Mouse (Mus musculus) neural tube, embryonic 12.5 days (tissue): ENCODE results near the gene Trpm1. TPM values are rescaled to one million over a fixed set of nuclear protein-coding genes. Genes with fewer than 3 reads are reported as not detected.
A peak's percentile ranks its signal among the peaks of the same experiment; 100 is the strongest.
"Not testable (repeated sequence)": the region's sequence is repeated elsewhere in the genome, so short reads cannot be mapped to it uniquely, and the experiment has no call there.

Experiments
- ATAC-seq: fragments of 200-750 bp; cut with Nextera tagmentation; 2 replicates; pipeline ENCODE4 v1.8.0; 2017; ENCODE audit warnings: low read depth, mild to moderate bottlenecking, moderate TSS enrichment, moderate library complexity; ENCODE audit not compliant: low FRiP score
- H3K27ac ChIP-seq: fragments of 300-500 bp; sonication (generic); 2 replicates; pipeline ENCODE4 v1.5.1; 2016
- H3K27me3 ChIP-seq: fragments of 300-500 bp; sonication (generic); replicated peaks from 2 replicates; pipeline ENCODE4 v1.6.1; 2016; ENCODE audit warnings: mild to moderate bottlenecking
- H3K36me3 ChIP-seq: fragments of 300-500 bp; sonication (generic); 2 replicates; pipeline ENCODE4 v1.6.1; 2016; ENCODE audit warnings: mild to moderate bottlenecking
- H3K4me1 ChIP-seq: fragments of 300-500 bp; sonication (generic); 2 replicates; pipeline ENCODE4 v1.6.1; 2016
- H3K4me2 ChIP-seq: fragments of 300-500 bp; sonication (generic); replicated peaks from 2 replicates; pipeline ENCODE4 v1.6.1; 2016; ENCODE audit warnings: mild to moderate bottlenecking
- H3K4me3 ChIP-seq: fragments of 300-500 bp; sonication (generic); 2 replicates; pipeline ENCODE4 v1.5.1; 2016
- H3K9ac ChIP-seq: fragments of 300-500 bp; sonication (generic); 2 replicates; pipeline ENCODE4 v1.6.1; 2016; ENCODE audit warnings: mild to moderate bottlenecking
- H3K9me3 ChIP-seq: fragments of 300-500 bp; sonication (generic); 2 replicates; pipeline ENCODE4 v1.6.1; 2016; ENCODE audit warnings: mild to moderate bottlenecking
- WGBS: fragments of 180-500 bp; shearing (Covaris S2); methylation state at CpG from one replicate; pipeline ENCODE4 v1.1.7; 2016; 5-methylcytosine and 5-hydroxymethylcytosine counted together
- polyA plus RNA-seq: library from polyadenylated mRNA; unstranded; fragments of >200 nt; fragmentation: Nextera tagmentation; extraction: Ambion mirVana; gene quantifications from 2 replicates; pipeline ENCODE4 v1.2.1, GENCODE M21; 2016

Gene Trpm1
- 0.15 and 0.17 TPM in 2 replicates for polyA plus RNA-seq

GRCm38 (mm10) chr7:64153535-64153934, at the start of gene Trpm1:
Gene Trpm1 (plus strand): TSS chr7:64153835.
- WGBS: 93% methylated on average over 2 of the region's 2 CpGs
- Histone ChIP-seq H3K9me3 (no peaks in the 10 kb centered on the region), H3K4me1 (no peaks in the 10 kb centered on the region; the same call in 1 of the 2 replicates), H3K4me2 (no peak within 1 kb of the TSS), H3K27ac (no peak within 1 kb of the TSS), H3K36me3 (no peaks in the 10 kb centered on the region), H3K4me3 (no peak within 1 kb of the TSS), H3K27me3 (no peaks in the 10 kb centered on the region), H3K9ac (no peak within 1 kb of the TSS)
- no peak for ATAC-seq

GRCm38 (mm10) chr7:64122131-64122715, 31.4 kb upstream of the Trpm1 start:
- H3K4me3 ChIP-seq: no peak overlapping the region
- no peak overlapping the region for H3K9ac ChIP-seq
- no peak overlapping the region for H3K4me2 ChIP-seq
- ATAC-seq: no peak
- no peaks in the 10 kb centered on the region for H3K27me3 ChIP-seq
- WGBS: 90% methylated on average over 9 of the region's 9 CpGs
- no peak overlapping the region for H3K27ac ChIP-seq
- H3K9me3 ChIP-seq: no peaks in the 10 kb centered on the region
- no peaks in the 10 kb centered on the region for H3K4me1 ChIP-seq
- no peaks in the 10 kb centered on the region for H3K36me3 ChIP-seq

- no peaks in the 10 kb centered on the region for H3K4me1 ChIP-seq
- no peak overlapping the region for H3K27ac ChIP-seq
- no peak for ATAC-seq
- no peak overlapping the region for H3K9ac ChIP-seq
- 91% methylated on average over 4 of the region's 4 CpGs for WGBS
- no peaks in the 10 kb centered on the region for H3K36me3 ChIP-seq
- H3K4me3 ChIP-seq: no peak overlapping the region
- no peak overlapping the region for H3K4me2 ChIP-seq
- H3K9me3 ChIP-seq: no peaks in the 10 kb centered on the region
- H3K27me3 ChIP-seq: no peaks in the 10 kb centered on the region
Observed at GRCm38 (mm10) chr7:64123721-64124120, 29.9 kb upstream of the Trpm1 start.

- not testable (repeated sequence) for H3K27me3 ChIP-seq, H3K9ac ChIP-seq, H3K4me2 ChIP-seq, H3K27ac ChIP-seq, H3K9me3 ChIP-seq, ATAC-seq, H3K4me3 ChIP-seq, H3K4me1 ChIP-seq, H3K36me3 ChIP-seq
- 92% methylated on average over 9 of the region's 9 CpGs for WGBS
Observed at GRCm38 (mm10) chr7:64125994-64126393, 27.6 kb upstream of the Trpm1 start.

GRCm38 (mm10) chr7:64139866-64140265, 13.8 kb upstream of the Trpm1 start:
- no peak overlapping the region for H3K27ac ChIP-seq
- WGBS: 88% methylated on average over 2 of the region's 2 CpGs
- ATAC-seq: no peak
- no peaks in the 10 kb centered on the region for H3K36me3 ChIP-seq
- H3K27me3 ChIP-seq: no peaks in the 10 kb centered on the region
- no peak overlapping the region for H3K9ac ChIP-seq
- H3K4me1 ChIP-seq: no peaks in the 10 kb centered on the region
- no peak overlapping the region for H3K4me2 ChIP-seq
- H3K4me3 ChIP-seq: no peak overlapping the region
- no peaks in the 10 kb centered on the region for H3K9me3 ChIP-seq

- Histone ChIP-seq H3K9ac (no peak overlapping the region), H3K27me3 (no peaks in the 10 kb centered on the region), H3K27ac (no peak overlapping the region), H3K4me3 (no peak overlapping the region), H3K4me2 (no peak overlapping the region), H3K4me1 (no peaks in the 10 kb centered on the region), H3K9me3 (no peaks in the 10 kb centered on the region), H3K36me3 (no peaks in the 10 kb centered on the region)
- ATAC-seq: no peak
- 93% methylated on average over 19 of the region's 19 CpGs for WGBS
Observed at GRCm38 (mm10) chr7:64141301-64142032, 12.2 kb upstream of the Trpm1 start.

- H3K9me3 ChIP-seq: no peaks in the 10 kb centered on the region
- H3K4me3 ChIP-seq: no peak overlapping the region
- no peaks in the 10 kb centered on the region for H3K4me1 ChIP-seq
- ATAC-seq: no peak
- no peaks in the 10 kb centered on the region for H3K36me3 ChIP-seq
- 73% methylated on average over 2 of the region's 2 CpGs for WGBS
- H3K4me2 ChIP-seq: no peak overlapping the region
- no peak overlapping the region for H3K9ac ChIP-seq
- H3K27me3 ChIP-seq: no peaks in the 10 kb centered on the region
- no peak overlapping the region for H3K27ac ChIP-seq
Observed at GRCm38 (mm10) chr7:64149337-64149736, 4.3 kb upstream of the Trpm1 start.

GRCm38 (mm10) chr7:64149747-64150146, 3.9 kb upstream of the Trpm1 start:
- H3K36me3 ChIP-seq: no peaks in the 10 kb centered on the region
- no peak for ATAC-seq

GRCm38 (mm10) chr7:64150436-64151080, 3.1 kb upstream of the Trpm1 start:
- no peak for ATAC-seq
- H3K9me3 ChIP-seq: no peaks in the 10 kb centered on the region
- no peak overlapping the region for H3K4me2 ChIP-seq
- H3K27ac ChIP-seq: no peak overlapping the region
- no peak overlapping the region for H3K9ac ChIP-seq
- no peak overlapping the region for H3K4me3 ChIP-seq
- WGBS: 66% methylated on average over 6 of the region's 6 CpGs
- H3K27me3 ChIP-seq: no peaks in the 10 kb centered on the region
- no peaks in the 10 kb centered on the region; the same call in 1 of the 2 replicates for H3K4me1 ChIP-seq
- H3K36me3 ChIP-seq: no peaks in the 10 kb centered on the region

More at GRCm38 (mm10) chr7:64149747-64150146, 3.9 kb upstream of the Trpm1 start:
- no peaks in the 10 kb centered on the region for H3K4me1 ChIP-seq
- no peak overlapping the region for H3K9ac ChIP-seq
- H3K4me3 ChIP-seq: no peak overlapping the region
- no peak overlapping the region for H3K4me2 ChIP-seq
- no peaks in the 10 kb centered on the region for H3K27me3 ChIP-seq
- H3K9me3 ChIP-seq: no peaks in the 10 kb centered on the region
- no peak overlapping the region for H3K27ac ChIP-seq
- whole genome bisulfite sequencing: 56% methylated on average over 2 of the region's 2 CpGs

GRCm38 (mm10) chr7:64155226-64155625, 1.6 kb downstream of the Trpm1 start:
- no peak overlapping the region for H3K9ac ChIP-seq
- no peaks in the 10 kb centered on the region for H3K27me3 ChIP-seq
- ATAC-seq: no peak

GRCm38 (mm10) chr7:64155687-64156086, 2.1 kb downstream of the Trpm1 start:
- Histone ChIP-seq H3K9ac (no peak overlapping the region), H3K36me3 (no peaks in the 10 kb centered on the region), H3K9me3 (no peaks in the 10 kb centered on the region), H3K27ac (no peak overlapping the region), H3K4me2 (peak overlapping the region; percentile 44), H3K4me3 (no peak overlapping the region), H3K27me3 (no peaks in the 10 kb centered on the region), H3K4me1 (peaks cover 12% of the 10 kb centered on the region)
- 27% methylated on average over 10 of the region's 10 CpGs for WGBS
- peak; percentile 68 for ATAC-seq

More at GRCm38 (mm10) chr7:64155226-64155625, 1.6 kb downstream of the Trpm1 start:
- Histone ChIP-seq H3K4me3 (no peak overlapping the region), H3K27ac (no peak overlapping the region), H3K4me1 (peaks cover 11% of the 10 kb centered on the region), H3K9me3 (no peaks in the 10 kb centered on the region), H3K4me2 (peak overlapping the region; percentile 44), H3K36me3 (no peaks in the 10 kb centered on the region)
- WGBS: 79% methylated on average over 4 of the region's 4 CpGs

- no peak for ATAC-seq
- H3K27ac ChIP-seq: no peak overlapping the region
- H3K4me3 ChIP-seq: no peak overlapping the region
- H3K9me3 ChIP-seq: no peaks in the 10 kb centered on the region
- H3K4me1 ChIP-seq: peaks cover 12% of the 10 kb centered on the region
- H3K36me3 ChIP-seq: no peaks in the 10 kb centered on the region
- WGBS: 85% methylated on average over 5 of the region's 5 CpGs
- H3K9ac ChIP-seq: no peak overlapping the region
- no peaks in the 10 kb centered on the region for H3K27me3 ChIP-seq
- no peak overlapping the region for H3K4me2 ChIP-seq
Observed at GRCm38 (mm10) chr7:64156271-64156911, 2.8 kb downstream of the Trpm1 start.
